ENCODE assay signal across 32 mouse cellular contexts in genomic region chr11:5596756-5597155, GRCm38 (mm10). TPM values are rescaled to one million over a fixed set of nuclear protein-coding genes. Genes with fewer than 3 reads are reported as not detected.
DNase-seq lines count a peak whose midpoint lies in the region; ATAC-seq and TF ChIP-seq lines count a peak whose summit lies in the region.
"Had no signal": no experiment of that assay in that cellular context is flagged by ENCODE, and none has a peak within 500 bp of the region (broad histone marks: within the 10 kb centered on the region; RNA-seq: fewer than 3 reads in every experiment).

No protein-coding gene starts in this region.

- intact Hi-C loops in heart, adult 2 months (cut with DNase I), result no loop called here
- intact Hi-C loops in left cerebral cortex, postnatal 10 days (cut with DNase I), result no loop called here

- no peaks in the 10 kb centered on the region for H3K79me2 ChIP-seq in heart, adult 2 months (replicated peaks; ENCODE audit: control insufficient read depth, insufficient read depth, low read length)

- WGBS in heart, adult 2 months, result 63% methylated on average over 6 of the region's 6 CpGs
- 55% methylated on average over 6 of the region's 6 CpGs for WGBS in limb, embryonic 14.5 days
- 87% methylated on average over 6 of the region's 6 CpGs for WGBS in limb, embryonic 10.5 days

- DNase-seq in heart, adult 9 months (ENCODE audit: low spot score in 2 of 2), result peak; percentile 8 to 11
- DNase-seq in heart, adult 2 months, result no peak
- peak; percentile 12 for DNase-seq in limb, embryonic 14.5 days (ENCODE audit: low spot score)
- no peak for DNase-seq in limb, embryonic 10.5 days (ENCODE audit: low spot score)
- DNase-seq in 3T3-L1 (ENCODE audit: low read depth, low spot score), result peak; percentile 80
- peak; percentile 21 to 41 for DNase-seq in kidney, postnatal 4 days
- no peak for DNase-seq in gastrocnemius, postnatal 10 days
- no peak for DNase-seq in left cerebral cortex, postnatal 10 days (ENCODE audit: extremely low spot score in 1 of 2, low spot score in 2 of 2)
- DNase-seq: adrenal gland, postnatal 10 days; B cell, adult 2 months; cerebellum, adult 18-20 months; cerebellum, postnatal 14 days; heart, postnatal 36 days; layer of hippocampus, postnatal 36 days; thymus, adult 18-20 months; thymus, postnatal 36 days had no signal

- no peak overlapping the region for H3K4me3 ChIP-seq in heart, adult 2 months
- H3K4me3 ChIP-seq in limb, embryonic 14.5 days (replicated peaks; ENCODE audit: low read length), result no peak overlapping the region
- no peak overlapping the region for H3K4me3 ChIP-seq in limb, embryonic 10.5 days
- H3K4me3 ChIP-seq: embryonic facial prominence, embryonic 12.5 days; limb, embryonic 13.5 days; midbrain, embryonic 12.5 days had no signal

- no peak for ATAC-seq in limb, embryonic 14.5 days (ENCODE audit: low FRiP score, low read depth)
- ATAC-seq: forebrain, embryonic 14.5 days; inflammation-experienced regulatory T-cells, adult 6 months had no signal

- H3K4me2 ChIP-seq in limb, embryonic 14.5 days (replicated peaks; ENCODE audit: low read depth, low read length, severe bottlenecking), result no peak overlapping the region
- H3K4me2 ChIP-seq: embryonic facial prominence, embryonic 12.5 days; hindbrain, embryonic 14.5 days; limb, embryonic 13.5 days; midbrain, embryonic 12.5 days had no signal

- TF ChIP-seq EP300 in heart, adult 2 months (IDR thresholded peaks at IDR 0.05; ENCODE audit: insufficient read depth, low read depth, low read length), result no peak

- no peaks in the 10 kb centered on the region for H3K4me1 ChIP-seq in heart, adult 2 months (ENCODE audit: control insufficient read depth, insufficient read depth, low read length)
- H3K4me1 ChIP-seq in limb, embryonic 14.5 days (ENCODE audit: control insufficient read depth, insufficient read depth, low read length), result no peaks in the 10 kb centered on the region
- H3K4me1 ChIP-seq in limb, embryonic 10.5 days, result no peaks in the 10 kb centered on the region
- H3K4me1 ChIP-seq: midbrain, embryonic 12.5 days had no signal

- no peak for TF ChIP-seq POLR2A in heart, adult 2 months (IDR thresholded peaks at IDR 0.05; ENCODE audit: insufficient read depth, low read depth, low read length)
- no peak for TF ChIP-seq POLR2A in limb, embryonic 14.5 days (IDR thresholded peaks at IDR 0.05; ENCODE audit: borderline replicate concordance, extremely low read depth, insufficient read depth, insufficient read length)

- H3K27ac ChIP-seq in heart, adult 2 months, result no peak overlapping the region
- no peak overlapping the region for H3K27ac ChIP-seq in limb, embryonic 14.5 days (replicated peaks; ENCODE audit: low read depth, low read length)
- no peak overlapping the region for H3K27ac ChIP-seq in limb, embryonic 10.5 days
- H3K27ac ChIP-seq: embryonic facial prominence, embryonic 12.5 days; hindbrain, embryonic 14.5 days; limb, embryonic 13.5 days; midbrain, embryonic 12.5 days had no signal

- H3K9me3 ChIP-seq in limb, embryonic 14.5 days (ENCODE audit: control insufficient read depth, low read length), result no peaks in the 10 kb centered on the region
- no peaks in the 10 kb centered on the region for H3K9me3 ChIP-seq in limb, embryonic 10.5 days (replicated peaks)
- H3K9me3 ChIP-seq: embryonic facial prominence, embryonic 12.5 days; G1E; limb, embryonic 13.5 days; midbrain, embryonic 12.5 days had no signal

- TF ChIP-seq CTCF in heart, adult 2 months (IDR thresholded peaks at IDR 0.05), result no peak

- H3K27me3 ChIP-seq in heart, adult 2 months (ENCODE audit: control insufficient read depth, insufficient read depth, low read length), result no peaks in the 10 kb centered on the region
- no peaks in the 10 kb centered on the region for H3K27me3 ChIP-seq in limb, embryonic 14.5 days (ENCODE audit: control insufficient read depth, insufficient read depth, low read length)
- H3K27me3 ChIP-seq in limb, embryonic 10.5 days (ENCODE audit: low read depth, poor library complexity, severe bottlenecking), result no peaks in the 10 kb centered on the region
- H3K27me3 ChIP-seq: CH12.LX; embryonic facial prominence, embryonic 12.5 days; limb, embryonic 13.5 days; midbrain, embryonic 12.5 days had no signal

- no peaks in the 10 kb centered on the region for H3K36me3 ChIP-seq in heart, adult 2 months (ENCODE audit: control insufficient read depth, insufficient read depth, low read length)
- H3K36me3 ChIP-seq in limb, embryonic 14.5 days (ENCODE audit: control insufficient read depth, insufficient read depth, low read length), result no peaks in the 10 kb centered on the region
- no peaks in the 10 kb centered on the region for H3K36me3 ChIP-seq in limb, embryonic 10.5 days
- H3K36me3 ChIP-seq: embryonic facial prominence, embryonic 12.5 days; G1E; limb, embryonic 13.5 days; midbrain, embryonic 12.5 days had no signal

- H3K9ac ChIP-seq in heart, adult 2 months (ENCODE audit: low read depth, low read length), result no peak overlapping the region
- no peak overlapping the region for H3K9ac ChIP-seq in limb, embryonic 14.5 days (ENCODE audit: low read depth, low read length, severe bottlenecking)
- H3K9ac ChIP-seq: embryonic facial prominence, embryonic 12.5 days; hindbrain, embryonic 14.5 days; limb, embryonic 13.5 days; midbrain, embryonic 12.5 days had no signal

RNA-seq across cellular contexts. Expression of gene Ankrd36, which starts 27.3 kb away (rescaled TPM):
- not detected for total RNA-seq in heart, adult 2 months (2021)
- polyA plus RNA-seq in heart, adult 2 months (2012; rRNA removed), result 0.12 and 0.23 TPM in 2 replicates
- polyA plus RNA-seq in limb, embryonic 14.5 days (2012; rRNA removed), result 0.03 TPM in 1 of 2 replicates, not detected in the other
- not detected in 2 replicates for polyA plus RNA-seq in limb, embryonic 14.5 days (2014; fragmentation: Nextera tagmentation; extraction: Ambion mirVana)
- polyA plus RNA-seq in limb, embryonic 10.5 days (2016; fragmentation: Nextera tagmentation; extraction: Ambion mirVana), result not detected in 2 replicates
- total RNA-seq in gastrocnemius, postnatal 10 days (2021), result not detected
- total RNA-seq in left cerebral cortex, postnatal 10 days (2021), result not detected
- total RNA-seq: adrenal gland, postnatal 10 days; CH12.LX; gastrocnemius, adult 8-10 months; granulocyte monocyte progenitor cell, adult 5-6 weeks; heart, postnatal 36 days; layer of hippocampus, adult 8-10 months; layer of hippocampus, postnatal 36 days; left cerebral cortex, postnatal 14 days; megakaryocyte, adult 5-6 weeks; neutrophil, adult 5-6 weeks had no signal
- polyA plus RNA-seq: forebrain, embryonic 14.5 days; frontal cortex, adult 2 months; heart, embryonic 14.5 days; hindbrain, embryonic 14.5 days; inflammation-experienced regulatory T-cells, adult 6 months had no signal

RNA-seq across cellular contexts. Expression of gene Ccdc117, which starts 54.8 kb away (rescaled TPM):
- total RNA-seq in heart, adult 2 months (2021), result 10 to 100 TPM; 21.7 to 25.6 TPM
- 6.0 and 13.6 TPM in 2 replicates for polyA plus RNA-seq in heart, adult 2 months (2012; rRNA removed)
- 18.9 and 19.6 TPM in 2 replicates for polyA plus RNA-seq in limb, embryonic 14.5 days (2012; rRNA removed)
- 20.9 and 21.8 TPM in 2 replicates for polyA plus RNA-seq in limb, embryonic 14.5 days (2014; fragmentation: Nextera tagmentation; extraction: Ambion mirVana)
- 31.8 and 38.7 TPM in 2 replicates for polyA plus RNA-seq in limb, embryonic 10.5 days (2016; fragmentation: Nextera tagmentation; extraction: Ambion mirVana)
- 10 to 100 TPM; 11.7 TPM for total RNA-seq in gastrocnemius, postnatal 10 days (2021)
- 10 to 100 TPM in 1 of 2 experiments, 1 to 10 TPM in 1; 9.1 to 10.3 TPM for total RNA-seq in left cerebral cortex, postnatal 10 days (2021)

Comparison
In these comparisons a context has a peak if more than half of its experiments do, and no peak if none do; other contexts are left out.
1. DNase-seq: peak in heart, adult 9 months (2 of 2), limb, embryonic 14.5 days (single experiment), 3T3-L1 (single experiment) and kidney, postnatal 4 days (2 of 2); none in heart, adult 2 months (0 of 2), limb, embryonic 10.5 days (single experiment), gastrocnemius, postnatal 10 days (single experiment) and left cerebral cortex, postnatal 10 days (0 of 2).